Mouse (Mus musculus) cortical plate, adult 2 months (tissue): ENCODE measurements around the gene Prm2.

Experiments
- CTCF ChIP-seq: fragments of 200-500 bp; IDR thresholded peaks from 2 replicates; pipeline ENCODE4 v1.5.1; 2011; ENCODE audit warnings: mild to moderate bottlenecking, control low read depth, low read length; ENCODE audit not compliant: insufficient read depth; ENCODE audit errors: extremely low read depth
- POLR2A ChIP-seq: fragments of 200-500 bp; IDR thresholded peaks from 2 replicates; pipeline ENCODE4 v1.6.1; 2011; ENCODE audit warnings: mild to moderate bottlenecking, low read length, control low read depth; ENCODE audit not compliant: insufficient read depth; ENCODE audit errors: extremely low read depth

- TF ChIP-seq CTCF (no peak), POLR2A (no peak)
Measured at GRCm38 (mm10) chr16:10818579-10819135, 22.7 kb upstream of the Prm2 start.
